Mouse (Mus musculus) urinary bladder, adult 18-20 months (tissue): ENCODE results near the gene Srd5a1.
A peak's percentile ranks its signal among the peaks of the same experiment; 100 is the strongest.
"Not testable (repeated sequence)": the region's sequence is repeated elsewhere in the genome, so short reads cannot be mapped to it uniquely, and the experiment has no call there.

ENCODE experiments used
- DNase-seq, 2 experiments: peaks; one replicate each; pipeline ENCODE4 v3.0.0; 2022; ENCODE audit warnings: low spot score in 2 of 2, mixed read lengths in 2 of 2

The Srd5a1 gene

DNA sequence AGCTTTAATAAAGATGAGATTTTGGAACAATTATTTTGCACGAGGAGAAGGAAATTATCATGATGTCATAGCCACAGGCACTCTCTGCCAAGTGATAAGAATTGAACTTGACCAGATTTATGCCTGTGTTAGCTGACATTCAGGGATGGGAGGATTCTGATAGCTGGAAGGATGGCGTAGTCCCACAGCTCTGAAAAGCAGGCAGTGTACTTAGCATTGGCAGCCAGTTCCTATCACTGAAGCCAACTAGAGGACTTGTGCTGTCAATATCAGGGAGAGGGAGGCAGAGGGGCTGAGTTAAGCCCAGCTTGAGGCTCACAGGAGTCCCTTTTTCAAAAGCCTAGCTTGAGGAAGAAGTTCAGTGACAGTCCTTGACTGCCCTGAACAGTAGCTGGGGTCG is 13.3 kb upstream of the Srd5a1 start:
- DNase-seq: no peak

DNA sequence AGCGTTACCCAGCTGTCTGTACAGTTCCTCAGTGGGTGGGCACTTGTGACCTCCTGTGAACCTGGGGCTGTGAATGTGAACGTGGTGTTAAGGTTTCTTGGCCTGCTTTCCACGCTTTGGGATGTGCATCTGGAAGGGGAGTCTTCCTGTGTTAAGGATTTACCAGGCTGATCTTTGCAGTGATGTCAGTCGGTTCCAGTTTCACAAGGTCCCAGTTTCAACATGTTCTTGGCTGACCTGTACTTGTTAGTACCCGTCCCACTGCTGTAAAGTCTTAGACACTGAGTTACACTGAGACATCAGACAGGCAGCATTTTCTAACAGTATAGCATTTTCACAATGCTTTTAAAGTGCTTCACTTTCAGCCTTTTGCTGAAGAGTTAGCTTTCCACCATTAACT is 12.6 kb upstream of the Srd5a1 start:
- peak in 1 of 2 experiments; percentile 44 for DNase-seq

DNA sequence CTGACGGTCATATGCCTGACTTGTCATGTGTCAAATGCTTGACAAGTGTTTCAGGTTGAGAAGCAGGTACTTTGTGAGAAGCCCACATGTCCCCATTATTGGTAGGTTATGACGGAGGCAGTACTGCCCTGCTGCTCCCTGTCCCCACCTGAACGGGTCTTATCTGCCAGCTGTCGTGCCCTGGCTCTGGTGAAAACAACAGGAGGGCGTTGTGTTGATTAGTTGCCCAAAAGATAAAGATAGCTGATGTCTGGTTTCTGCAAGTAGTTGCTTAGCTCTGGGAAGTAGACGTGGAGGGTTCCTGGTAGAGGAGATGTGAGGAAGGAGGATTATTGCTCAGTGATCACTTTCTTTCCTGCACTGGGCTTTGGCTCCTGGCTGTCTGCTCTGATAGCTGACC is 5.5 kb upstream of the Srd5a1 start:
- DNase-seq: no peak

DNA sequence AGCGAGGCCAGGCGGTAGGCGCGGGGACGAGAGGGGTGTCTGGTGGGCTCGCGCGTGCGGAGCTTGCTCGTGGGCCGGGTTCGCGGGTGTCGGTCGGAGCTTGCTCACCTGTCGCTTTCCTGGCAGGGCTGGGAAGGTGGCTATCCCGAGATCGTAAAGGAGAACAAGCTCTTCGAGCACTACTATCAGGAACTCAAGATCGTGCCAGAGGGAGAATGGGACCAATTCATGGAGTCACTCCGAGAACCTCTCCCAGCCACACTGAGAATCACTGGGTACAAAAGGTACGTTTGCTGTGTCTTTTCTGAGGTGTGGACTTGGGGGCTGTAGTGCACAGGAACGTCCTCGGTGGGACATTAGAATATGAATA is 918 bp upstream of the Srd5a1 start:
- peak in 1 of 2 experiments; percentile 28 for DNase-seq

DNA sequence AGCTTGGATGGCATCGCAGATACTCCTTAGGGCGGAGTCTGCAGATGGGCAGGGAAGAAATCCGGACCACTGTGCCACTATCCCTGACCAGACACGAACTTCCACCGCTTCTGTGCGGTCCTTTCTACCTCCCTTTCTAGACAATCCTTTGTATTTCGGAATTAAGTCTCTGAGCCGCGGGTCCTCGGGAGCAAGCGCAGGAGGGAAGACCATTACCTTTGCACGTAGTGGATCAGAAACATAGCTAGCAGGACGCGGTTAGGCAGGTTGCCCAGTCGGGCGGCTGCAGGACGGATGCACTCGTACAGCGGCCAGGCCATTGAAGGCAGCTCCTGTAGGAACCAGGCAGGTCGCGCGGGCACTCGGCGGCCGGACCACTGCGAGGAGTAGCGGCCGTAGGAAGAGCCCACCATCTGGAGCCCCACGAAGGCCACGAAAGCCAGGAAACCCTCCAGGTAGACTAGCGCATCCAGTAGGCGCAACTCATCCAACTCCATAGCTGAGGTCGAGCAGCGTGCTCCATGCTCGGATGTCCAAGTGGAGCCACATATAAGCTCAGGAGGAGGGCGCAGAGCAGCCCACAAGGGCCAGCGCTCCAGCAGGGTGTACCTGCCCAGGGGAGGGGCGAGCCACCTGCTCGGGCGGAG is 368 bp downstream of the Srd5a1 start:
- DNase-seq: no peak

DNA sequence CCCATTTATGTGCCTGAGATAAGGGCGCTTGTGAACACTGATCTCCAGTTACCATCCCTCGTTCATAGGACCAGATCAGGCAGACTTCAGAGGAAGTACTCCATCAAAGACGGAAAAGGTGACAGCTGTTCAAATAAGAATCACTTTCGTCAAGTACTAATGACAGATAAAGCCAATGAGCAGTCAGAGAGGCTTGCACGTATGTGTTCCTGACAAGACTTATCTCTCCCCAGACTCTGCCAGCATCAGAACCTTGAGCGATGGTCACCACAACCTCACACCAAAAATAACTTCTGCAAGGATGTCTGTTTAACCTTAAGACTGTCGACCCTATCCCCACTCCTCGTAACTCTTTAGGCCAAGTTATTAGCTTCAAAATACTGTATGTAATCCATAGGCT is 2.5 kb downstream of the Srd5a1 start:
- DNase-seq: no peak

DNA sequence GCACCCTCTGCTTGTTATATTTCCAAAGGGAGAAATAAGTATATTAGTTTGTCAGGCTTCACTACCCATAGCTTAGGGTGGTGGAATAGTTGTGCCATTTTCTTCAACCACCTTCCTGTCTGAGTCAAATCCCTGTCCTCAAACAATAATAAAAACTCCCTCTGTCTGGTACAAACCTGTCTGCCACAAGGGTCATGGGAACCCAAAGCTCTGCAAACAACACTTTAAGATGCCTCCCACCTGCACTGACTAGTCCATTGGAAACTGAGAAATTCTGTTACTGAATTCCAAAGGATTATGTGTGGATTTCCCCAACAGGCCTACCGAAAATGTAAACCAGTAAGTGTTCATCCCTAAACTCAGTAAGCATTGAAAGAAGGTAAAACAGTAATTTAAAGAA is 6.6 kb downstream of the Srd5a1 start:
- no peak for DNase-seq

DNA sequence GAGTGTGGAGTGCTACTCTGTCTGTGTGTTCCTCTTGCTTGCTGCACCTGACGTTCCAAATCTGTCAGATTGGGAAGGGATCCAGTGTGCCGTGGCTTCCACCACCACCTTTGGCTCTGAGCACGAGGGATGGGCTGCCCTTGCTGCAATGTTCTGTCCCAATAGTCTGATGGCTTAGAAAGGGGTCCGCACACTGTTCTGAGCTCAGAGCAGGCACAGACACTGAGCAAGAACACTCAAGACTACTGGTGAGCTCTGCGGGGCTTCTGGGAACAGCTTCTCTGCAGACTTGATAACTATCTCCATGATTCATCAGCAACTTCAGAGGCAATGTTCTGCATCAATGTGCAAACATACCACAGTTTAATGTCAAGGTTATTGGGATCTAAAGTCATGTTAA is 9.9 kb downstream of the Srd5a1 start:
- DNase-seq: no peak

DNA sequence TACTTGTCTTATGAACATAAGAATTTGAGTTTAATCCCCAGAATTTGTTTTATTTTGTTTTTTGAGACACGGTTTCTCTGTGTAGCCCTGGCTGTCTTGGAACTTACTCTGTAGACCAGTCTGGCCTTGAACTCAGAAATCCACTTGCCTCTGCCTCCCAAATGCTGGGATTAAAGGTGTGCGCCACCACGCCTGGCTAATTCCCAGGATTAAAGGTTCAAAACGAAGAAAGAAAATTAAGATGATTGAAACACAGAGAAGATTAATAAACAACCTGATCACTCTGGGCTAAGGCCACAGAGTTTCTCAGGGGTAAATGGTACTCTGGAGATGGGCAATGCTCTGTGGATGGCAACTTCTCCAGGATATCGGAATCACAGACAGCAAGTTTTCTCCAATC is 10.4 kb downstream of the Srd5a1 start:
- DNase-seq: not testable (repeated sequence)

DNA sequence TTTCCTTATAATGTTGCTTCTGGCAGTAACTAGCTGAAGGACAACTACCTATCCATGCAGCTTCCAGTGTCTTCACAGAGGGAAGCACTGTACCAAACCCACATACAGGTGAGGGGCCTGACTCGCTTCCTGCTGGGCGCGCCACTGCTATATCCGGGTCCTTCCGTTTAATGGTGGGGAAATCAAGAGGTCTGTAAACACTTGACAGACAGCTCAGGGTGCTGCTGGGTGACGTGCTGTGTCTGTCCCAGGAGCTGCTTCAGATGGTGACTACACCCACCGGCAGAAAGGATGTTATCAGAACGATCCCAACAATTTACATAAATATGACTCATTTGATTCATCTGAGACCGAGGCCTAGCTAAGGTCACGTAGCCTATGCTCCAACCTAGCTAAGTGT is 12.4 kb downstream of the Srd5a1 start:
- peak in 1 of 2 experiments; percentile 20 for DNase-seq

DNA sequence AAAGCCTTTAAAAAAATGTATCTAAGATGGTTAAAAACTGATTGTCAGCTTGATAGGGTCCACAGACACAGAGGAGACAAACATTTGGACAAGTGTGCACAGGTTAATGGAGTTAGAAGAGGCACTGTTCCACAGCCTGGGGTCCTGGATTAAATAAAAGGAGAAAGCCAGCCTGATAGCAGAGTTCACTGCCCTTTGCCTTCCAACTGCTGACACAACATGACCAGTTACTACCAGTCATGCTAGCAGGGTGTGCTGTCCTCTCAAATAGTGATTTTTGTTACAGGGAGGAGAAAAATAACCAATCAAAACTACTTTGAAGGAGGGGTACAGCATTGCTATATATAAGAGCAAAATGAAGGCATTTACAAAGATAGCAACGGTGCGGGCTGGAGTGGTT is 14.7 kb downstream of the Srd5a1 start:
- DNase-seq: no peak

DNA sequence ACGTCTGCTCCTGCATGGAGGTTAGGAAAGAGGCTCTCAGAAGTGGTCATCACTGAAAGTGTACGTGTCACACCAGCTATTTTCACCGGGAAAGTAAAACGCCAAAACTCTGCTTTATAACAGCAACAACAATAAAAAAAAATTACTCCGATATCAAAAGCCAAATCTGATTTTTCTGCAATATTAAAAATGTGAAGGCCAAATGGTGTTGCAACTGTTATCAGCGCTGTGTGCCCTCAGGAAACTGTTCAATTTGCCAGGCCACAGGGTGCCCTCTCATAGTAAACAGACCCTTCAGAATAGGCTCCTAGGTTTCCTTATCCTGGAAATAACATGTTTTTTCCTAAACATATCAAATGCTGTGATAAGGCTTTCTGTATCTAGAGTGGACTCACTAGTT is 15.3 kb downstream of the Srd5a1 start:
- no peak for DNase-seq

DNA sequence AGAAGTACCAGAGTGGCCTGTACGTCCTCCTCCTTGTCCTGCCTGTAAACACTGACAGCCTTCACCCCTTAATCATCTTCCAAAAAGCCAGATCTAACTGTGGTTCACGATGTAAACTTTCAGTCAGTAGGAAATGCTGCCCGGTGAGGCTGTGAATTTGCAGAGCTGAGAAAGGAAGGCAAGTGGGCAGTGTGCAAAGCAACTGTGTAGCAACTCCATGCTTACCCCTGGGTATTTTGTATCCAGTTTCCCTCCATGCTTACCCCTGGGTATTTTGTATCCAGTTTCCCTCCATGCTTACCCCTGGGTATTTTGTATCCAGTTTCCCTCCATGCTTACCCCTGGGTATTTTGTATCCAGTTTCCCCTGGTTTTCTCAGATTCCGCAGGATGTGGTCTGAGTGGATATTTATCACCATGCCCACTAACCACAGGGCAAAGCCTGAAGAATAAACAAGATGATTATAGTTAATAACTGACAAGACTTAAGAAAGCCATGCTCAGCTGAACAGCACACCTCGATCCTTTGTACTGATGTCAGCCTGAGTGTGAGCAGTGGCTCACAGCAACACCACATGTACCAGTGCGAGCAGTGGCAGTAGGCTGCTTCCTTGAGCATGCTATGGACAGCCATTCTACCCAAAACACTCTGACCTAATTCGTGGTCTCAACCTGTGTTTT is 16.5 kb downstream of the Srd5a1 start:
- DNase-seq: no peak

DNA sequence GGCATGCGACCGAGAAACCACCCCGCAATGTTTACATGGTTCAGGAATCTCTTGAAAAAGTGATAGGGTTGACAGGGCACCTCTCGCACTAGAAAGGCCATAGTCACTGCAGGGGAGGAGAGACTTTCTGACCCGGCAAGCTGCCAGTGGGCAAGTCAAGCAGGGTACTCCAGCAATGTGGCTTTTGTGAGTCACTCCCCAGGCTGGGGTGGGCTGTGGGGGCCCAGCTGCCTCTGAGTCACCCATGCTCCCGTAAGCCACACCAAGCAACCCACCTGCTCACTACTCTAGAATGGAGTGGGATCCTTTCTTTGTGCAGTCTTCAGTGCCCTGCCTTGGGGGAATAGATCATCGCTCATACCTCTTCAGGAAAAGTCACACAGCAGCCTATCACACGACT is 17.8 kb downstream of the Srd5a1 start:
- DNase-seq: peak in 1 of 2 experiments; percentile 40

DNA sequence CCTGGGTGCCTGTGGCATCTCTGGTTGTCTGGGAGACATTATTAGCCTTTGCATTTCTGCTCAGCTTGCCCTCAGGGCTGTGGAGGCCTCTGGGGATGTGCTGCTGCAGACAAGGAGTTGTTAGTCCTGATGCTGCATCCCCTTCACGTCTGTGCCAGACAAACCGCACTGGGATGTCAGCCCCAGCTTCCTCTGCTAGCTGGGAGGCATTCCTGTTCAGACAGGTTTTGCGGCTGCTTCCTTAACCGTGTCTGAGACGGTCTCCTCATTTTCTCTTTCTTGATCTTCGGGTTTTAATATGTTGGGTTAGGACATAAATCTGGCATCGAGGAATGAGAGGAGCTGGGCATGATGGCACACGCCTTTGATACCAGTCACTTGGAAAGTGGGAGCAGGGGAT is 19.0 kb downstream of the Srd5a1 start:
- DNase-seq: peak in 1 of 2 experiments; percentile 38

DNA sequence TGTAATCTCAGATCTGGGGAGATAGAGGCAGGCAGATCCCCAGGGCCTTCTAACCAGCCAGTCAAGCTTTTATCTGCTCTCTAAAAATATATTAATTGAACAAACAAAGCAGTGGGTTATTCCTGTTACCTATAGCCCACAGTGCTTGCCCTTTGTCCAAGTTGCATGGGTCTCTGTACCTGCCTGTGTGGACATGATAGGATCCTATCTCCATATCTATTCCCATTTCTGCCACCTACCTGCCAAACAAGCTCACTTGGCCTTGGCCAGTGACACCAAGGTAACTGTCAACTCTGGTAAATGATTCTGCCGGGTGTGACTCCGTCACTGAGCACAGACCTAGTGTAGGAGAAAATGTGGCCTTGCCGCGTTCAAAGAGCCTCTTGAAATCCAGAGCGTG is 19.9 kb downstream of the Srd5a1 start:
- DNase-seq: peak in 1 of 2 experiments; percentile 76

DNA sequence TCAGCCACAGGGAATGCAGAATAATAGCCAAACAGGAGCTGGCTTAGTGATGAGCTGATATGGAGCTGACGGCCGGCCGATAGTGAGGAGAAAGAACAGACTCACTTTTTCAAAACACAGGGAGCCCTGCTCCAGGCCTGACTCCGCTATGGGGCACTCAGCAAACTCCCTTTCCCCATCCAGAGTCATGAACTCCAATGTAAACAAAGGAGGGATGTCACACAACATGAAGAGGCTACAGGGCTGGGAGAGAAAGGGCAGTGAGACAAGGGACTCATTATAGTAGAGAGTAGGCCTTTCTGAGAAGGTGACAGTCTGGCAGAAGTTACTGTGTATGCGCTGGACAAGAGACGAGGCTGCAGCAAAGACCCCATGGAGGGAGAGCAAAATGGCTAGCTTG is 23.0 kb downstream of the Srd5a1 start:
- DNase-seq: no peak

DNA sequence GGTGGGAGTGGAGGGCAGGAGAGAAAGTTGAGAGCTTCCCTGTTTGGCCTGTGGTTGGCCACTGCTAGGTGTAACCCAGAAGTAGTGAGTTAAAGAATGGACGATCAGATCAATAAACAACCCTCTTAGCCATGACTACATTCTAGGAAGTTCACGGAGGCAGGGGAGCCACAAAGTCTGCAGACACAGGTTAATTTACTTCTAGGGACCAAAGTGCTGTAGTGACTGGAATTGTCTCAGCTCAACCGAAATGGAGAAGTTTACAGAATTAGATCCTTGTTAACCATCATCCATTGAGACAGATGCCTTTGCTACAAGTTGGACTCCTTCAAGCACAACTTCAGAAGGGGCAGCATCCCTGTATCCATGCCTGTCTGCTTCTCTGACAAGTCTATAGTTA is 23.4 kb downstream of the Srd5a1 start:
- DNase-seq: no peak

DNA sequence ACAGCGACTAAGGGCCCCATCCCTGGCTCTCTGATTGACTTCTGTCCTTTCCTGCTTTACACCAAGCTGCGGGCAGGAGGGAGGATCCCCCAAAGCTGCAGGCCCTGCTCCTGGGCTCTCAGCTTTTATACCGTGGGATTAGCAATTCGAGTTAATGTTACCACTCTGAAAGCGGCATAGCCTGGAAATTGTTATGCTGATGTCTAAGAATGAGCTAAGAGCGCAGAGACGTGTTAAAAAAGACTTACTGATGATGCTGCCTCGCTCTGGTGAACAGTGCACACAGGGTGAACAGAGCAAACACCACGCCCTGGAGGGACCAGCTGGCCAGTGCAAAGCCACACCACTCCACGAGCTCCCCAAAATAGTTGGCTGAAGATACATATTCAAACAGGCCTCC is 24.9 kb downstream of the Srd5a1 start:
- DNase-seq: no peak

DNA sequence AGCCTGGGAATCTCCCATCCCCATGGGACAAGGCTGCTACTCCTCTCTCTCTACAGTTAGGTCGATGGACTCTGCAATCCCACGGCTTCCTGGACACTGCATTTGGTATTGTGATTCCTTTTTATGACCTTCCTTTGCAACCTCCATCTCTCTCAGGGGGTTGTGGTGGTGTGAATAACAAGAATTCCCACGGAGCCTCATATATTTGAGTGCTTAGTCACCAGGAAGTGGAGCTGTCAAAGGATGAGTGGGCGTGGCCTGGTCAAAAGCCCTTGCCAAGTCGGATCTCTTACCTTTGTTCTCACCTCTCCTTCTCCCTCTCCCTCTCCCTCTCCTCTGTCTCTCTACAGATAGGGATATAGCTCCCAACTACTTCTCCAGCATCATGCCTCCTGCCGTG is 25.4 kb downstream of the Srd5a1 start:
- no peak for DNase-seq

DNA sequence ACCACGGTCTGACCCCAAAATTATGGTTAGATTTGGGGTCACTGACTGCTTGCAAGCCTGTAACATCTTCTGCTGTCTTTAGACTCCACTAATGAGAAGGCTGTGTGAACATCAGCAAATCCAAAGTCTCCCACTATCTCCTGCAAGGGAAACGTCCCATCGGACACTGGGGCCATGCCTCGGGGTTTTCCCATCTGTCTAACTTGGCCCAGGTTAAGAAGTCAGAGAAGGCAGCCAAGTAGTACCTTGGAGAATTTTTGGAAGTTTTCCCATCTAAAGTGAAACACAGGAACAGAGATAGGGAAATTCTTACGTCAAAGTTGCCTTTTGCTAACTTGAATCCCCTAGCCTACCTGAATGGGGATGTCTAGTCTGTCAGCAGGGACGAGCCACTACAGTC is 27.7 kb downstream of the Srd5a1 start:
- DNase-seq: no peak

DNA sequence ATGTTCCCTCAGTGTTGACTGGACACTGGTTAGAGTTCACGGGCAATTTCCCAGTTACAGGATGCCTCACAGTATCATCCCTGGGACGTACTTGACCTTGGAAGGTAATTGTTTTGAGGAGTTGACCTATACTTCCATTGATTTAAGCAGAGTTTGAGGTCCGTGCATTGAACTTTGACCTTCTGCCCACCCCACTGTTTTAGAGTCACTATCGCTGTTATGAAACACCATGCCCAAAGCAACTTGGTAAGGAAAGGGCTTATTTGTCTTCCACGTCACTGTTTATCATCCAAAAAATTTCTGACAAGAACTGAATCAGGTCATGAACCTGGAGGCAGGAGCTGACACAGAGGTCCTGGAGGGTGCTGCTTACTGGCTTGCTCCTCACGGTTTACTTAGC is 28.8 kb downstream of the Srd5a1 start:
- DNase-seq: no peak

DNA sequence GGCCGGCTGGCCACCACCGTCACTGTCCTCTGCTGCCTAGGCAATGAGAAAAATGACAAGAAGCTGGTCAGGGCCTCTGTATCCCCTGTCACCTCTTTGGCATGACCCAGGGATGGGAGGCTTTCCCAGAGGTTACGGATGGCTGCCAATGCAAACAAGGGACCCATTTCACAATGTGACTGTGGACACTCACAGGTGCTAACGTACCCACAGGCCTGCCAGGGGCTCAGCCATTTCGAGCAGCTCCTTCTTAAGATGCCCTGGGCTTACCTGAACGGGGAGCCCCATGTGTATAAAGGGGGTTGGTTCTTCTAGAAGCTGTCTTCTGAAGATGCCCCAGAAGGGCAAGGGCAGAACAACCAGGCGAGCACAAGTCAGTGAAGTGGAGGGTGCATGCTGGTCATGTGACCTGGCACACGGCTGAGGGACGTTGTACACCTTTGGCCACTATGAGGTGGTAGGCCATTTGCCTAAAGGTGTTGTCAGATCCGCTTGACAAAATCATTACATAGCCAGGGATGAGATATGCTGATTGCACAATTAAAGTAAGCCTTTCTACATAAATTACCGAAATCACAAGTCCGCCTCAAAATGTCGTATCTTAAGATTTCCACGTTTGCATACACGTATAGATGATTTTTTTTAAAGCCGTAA is 33.9 kb downstream of the Srd5a1 start:
- no peak for DNase-seq
